Mouse (Mus musculus) brain, embryonic 18.5 days (tissue): ENCODE measurements around the gene Ppp1r15a.

Experiments
- DNase-seq: peaks from one replicate; pipeline ENCODE4 v3.0.0-alpha.2; 2012; ENCODE audit warnings: low read depth, low spot score

The Ppp1r15a gene

DNA sequence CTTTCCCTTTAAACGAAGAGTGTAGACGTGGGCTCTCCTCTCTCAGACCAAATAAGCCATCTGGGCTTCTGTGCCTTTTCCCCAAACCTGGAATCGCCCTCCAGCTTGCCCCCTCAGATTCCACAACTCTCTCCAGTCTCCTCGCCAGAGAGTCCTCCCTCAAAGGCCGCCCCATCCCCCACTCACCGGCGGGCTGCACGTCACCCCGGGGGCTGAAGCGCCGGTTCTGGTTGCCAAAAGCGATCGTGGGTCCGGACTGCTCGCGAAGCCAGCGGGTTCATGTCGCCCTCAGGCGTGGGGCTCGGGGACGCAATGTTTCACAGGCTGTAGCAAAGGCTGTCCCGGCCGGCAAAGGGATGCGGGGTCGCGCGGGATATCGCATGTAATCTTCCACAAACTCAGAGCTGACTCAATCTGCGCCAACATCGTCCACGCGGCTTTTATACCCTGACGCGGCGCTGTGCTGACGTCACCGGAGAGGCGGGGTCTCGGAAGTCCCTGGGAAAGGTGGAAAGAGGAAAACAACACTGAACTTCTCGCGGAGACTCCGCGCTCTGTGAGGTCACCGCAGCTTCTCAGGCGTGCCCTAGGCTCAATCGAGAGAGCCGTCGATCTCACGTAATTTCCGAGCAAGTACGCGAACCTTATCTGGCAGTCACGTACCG is at the start of gene Ppp1r15a, which contains the start of gene Plekha4:
TSS of gene Ppp1r15a (minus strand) at position 460 of the 665 bp plus-strand sequence.
TSS of gene Plekha4 (plus strand) at position 522 of the 665 bp plus-strand sequence.
- peak; percentile 72 for DNase-seq

DNA sequence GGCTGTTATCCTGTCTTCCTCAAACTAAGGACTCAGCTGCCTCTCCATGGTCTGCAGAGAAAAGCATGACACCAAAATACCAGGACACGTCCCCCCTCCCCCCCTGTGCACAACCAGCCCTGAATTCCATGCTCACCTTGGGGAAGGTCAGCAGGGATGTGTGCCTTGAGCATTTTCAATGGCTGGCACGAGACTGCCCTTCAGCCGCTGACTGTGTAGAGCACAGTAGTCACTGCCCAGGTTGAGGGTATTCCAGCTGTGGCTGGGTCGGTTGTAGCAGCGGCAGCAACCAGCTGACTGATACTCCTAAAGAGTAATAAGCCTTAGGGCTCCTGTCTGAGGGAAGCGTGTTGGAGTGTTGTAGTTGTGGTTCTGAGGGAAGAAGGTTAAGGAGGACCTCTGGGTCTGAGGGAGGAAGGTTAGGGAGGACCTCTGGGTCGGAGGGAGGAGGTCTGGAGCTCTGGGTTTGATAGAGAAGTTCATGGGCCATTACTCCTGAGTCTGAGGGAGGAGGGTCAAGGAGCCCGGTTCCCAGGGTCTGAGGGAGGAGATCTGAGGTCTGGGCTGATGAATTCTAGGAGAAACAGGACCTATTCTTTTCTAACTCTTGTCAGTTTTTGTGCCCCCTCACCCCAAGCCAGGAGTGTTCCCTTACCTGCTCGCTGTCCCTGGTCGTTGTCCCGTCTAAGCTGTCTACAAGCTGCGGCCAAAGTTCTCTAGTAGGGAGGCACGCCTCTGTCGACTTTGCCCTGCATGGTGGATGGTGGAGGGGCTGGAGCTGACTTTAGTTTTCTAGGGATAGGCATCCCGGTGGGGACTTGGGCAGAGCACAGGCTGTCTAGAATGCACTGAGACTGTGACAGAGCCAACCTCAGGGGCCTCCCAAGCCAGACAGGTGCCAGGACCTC is 48.7 kb upstream of the Ppp1r15a start:
- no peak for DNase-seq

DNA sequence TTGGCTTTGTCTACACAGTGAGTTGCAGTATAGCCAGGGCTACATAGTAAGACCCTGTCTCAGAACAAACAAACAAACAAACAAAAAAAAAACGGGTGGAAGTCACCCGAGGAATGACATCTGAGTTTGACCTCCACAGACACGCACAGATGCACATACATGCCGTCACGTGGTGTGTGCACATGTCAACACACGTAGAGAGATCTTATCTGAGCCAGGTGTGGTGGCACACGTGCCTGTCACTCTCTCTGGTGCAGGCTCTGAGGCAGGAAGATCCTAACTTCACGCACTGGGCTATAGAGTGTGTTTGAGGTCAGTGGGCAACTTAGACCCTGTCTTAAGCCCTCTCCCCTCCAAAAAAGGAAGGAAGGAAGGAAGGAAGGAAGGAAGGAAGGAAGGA is 47.9 kb upstream of the Ppp1r15a start:
- no peak for DNase-seq

DNA sequence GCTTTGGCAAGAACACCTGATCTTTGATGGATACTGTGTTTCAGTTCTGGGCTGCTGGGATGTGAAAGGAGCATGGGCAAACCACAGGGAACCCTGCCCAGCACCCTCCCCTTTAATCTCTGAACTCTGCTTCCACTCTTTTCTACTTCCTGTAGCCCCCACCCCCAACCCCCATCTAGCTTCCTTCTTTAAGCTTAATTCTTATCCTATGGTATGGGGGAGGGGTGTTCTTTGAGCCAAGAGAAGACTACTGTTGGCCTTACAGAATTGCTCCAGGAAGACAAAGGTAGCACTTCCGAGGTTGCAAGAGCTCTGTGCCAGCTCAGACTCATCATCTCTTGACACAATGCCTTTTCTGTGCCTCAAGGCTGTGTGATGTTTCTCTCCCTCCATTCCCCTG is 45.9 kb upstream of the Ppp1r15a start:
- DNase-seq: no peak

DNA sequence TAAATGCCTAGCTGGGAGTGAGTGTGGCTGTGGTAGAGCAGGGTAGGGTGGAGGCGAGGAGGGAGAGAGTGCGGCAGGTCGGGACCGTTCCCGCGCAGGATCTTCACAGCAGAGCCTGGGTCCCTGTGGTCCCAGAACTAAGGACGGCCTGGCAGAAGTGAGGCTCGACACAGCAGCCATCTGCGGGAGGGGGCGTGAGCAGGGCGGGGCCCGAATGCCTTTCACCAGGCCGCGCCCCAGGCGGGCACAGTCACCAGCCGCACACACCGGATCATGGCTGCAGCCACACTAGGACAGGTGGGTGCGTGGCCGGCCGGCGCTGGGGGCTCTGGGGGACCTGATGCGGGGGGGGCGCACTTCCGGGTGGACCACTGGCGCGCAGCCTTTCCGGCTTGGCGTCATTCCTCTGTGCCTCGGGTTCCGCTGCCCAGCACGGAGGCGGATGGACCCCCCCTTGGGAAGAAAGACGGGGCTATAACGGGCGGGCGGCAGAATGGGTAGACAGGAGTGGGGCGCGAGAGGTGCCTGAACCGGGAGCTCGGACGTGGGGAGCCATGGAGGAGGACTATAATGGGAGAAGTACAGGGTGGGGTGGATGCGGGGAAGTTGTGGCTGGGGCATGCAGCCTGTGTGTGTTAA is 44.2 kb upstream of the Ppp1r15a start, which contains the start of gene Bcat2:
TSS of gene Bcat2 (plus strand) at position 51 of the 639 bp plus-strand sequence.
- DNase-seq: no peak

DNA sequence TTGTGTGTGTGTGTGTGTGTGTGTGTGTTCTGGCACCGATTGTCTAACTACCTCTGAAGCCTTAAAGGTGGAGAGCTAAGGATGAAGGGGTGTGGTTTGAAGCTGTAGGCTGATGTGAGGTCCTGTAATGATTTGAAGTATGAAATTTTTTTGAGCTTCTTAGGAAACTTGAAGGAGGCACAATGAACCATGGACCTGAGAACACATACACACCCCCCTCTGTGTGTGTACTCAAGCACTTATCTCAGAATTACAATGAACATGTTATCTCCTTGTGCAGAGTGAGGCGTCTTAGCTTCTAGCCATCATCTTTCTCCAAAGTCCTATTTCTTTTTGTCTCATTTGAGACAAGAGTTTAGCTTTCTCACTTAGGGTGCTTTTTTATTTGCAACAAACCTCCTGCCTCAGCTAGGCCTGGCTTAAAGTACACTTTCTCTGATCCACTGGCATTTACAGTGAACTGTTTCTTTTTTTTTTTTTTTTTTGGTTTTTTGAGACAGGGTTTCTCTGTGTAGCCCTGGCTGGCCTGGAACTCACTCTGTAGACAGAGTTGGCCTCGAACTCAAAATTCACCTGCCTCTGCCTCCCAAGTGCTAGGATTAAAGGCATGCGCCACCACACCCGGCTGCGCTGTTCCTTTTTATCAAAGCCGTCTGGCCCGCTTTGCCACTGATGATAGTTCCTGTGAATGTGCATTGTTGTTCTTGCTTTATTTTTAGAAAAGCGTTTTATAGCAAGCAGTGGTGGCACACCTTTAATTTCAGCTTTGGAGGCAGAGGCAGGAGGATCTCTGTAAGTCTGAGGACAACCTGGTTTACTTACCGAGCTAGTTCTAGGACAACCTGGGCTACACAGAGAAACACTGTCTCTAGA is 42.8 kb upstream of the Ppp1r15a start:
- DNase-seq: no peak

DNA sequence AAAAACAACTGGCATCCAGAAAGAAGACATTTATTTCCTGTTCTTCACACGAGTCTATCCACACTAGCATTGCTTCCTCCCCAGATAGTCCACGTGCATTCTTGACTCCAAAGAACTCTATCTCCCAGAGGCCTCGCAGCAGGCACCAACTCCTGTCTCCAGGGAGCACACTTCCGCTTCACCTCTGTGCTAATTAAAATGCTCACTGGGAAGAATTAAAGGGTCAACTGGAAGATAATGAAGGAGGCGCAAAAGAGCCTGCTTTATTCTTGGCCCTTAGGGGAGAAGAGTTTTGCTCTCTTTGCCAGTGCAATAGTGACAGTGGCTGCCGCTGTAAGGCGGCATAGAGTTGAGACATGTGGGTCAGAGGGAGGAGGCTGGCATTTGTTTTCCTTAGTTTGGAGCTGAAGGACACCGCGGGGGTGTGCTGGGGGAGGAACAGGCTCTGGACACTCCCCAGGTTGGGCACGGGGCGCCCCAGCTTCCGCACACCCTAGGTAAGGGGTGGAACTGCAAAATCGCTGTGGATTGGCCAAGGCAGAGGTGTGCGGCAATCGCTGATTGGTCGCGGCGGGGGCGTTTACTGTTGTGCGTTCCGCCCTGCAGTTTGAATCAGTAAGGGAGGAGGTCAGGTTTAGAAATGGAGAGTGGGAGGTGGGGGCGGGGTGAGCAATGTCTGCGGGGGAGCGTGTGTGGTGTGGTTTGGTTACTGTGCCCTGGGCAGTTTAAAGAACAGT is 41.9 kb upstream of the Ppp1r15a start:
- DNase-seq: peak; percentile 73

DNA sequence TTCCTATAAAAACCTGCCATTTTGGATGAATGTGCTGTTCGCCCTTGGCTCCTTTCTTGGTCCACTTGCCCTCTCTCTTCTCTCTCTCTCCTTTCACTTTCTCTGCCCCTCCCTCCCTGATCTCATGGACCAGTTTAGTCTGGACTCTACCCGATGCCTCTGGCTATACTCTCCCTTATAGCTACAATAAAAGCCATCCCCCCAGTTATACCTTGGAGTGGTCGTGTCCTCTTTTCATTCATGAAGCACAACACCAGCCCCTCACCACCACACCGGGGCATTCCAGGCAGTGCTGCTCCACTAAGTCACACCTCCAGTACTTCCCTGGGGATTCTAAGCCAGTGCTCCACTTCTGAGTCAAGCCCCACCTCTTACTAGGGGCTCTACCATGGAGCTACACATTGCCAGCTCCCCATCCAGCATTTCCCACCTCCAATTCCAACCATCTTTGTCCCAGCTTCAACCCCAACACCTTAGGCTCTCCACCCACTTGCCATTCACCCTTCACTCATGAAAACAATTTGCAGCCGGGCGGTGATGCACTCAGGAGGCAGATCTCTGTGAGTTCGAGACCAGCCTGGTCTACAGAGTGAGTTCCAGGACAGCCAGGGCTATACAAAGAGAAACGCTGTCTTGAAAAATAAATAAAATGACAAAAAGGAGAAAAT is 41.2 kb upstream of the Ppp1r15a start:
- DNase-seq: no peak

DNA sequence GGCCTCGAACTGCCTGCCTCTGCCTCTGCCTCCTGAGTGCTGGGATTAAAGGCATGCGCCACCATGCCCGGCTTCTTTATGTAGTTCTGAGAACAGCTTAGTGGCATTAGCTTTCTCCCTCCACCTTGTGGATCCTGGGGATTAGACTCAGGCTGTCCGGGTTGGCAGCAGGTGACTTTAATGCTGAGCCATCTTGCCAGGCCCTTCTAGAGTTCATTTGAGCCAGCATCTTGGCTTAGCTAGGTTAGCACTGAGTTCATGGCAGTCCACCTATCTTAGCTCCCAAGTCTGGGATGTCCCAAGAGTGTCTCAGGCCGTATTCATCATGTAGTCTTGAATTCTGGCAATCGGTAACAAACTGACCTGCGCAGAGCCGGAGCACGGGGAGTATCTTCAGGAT is 39.4 kb upstream of the Ppp1r15a start:
- no peak for DNase-seq

DNA sequence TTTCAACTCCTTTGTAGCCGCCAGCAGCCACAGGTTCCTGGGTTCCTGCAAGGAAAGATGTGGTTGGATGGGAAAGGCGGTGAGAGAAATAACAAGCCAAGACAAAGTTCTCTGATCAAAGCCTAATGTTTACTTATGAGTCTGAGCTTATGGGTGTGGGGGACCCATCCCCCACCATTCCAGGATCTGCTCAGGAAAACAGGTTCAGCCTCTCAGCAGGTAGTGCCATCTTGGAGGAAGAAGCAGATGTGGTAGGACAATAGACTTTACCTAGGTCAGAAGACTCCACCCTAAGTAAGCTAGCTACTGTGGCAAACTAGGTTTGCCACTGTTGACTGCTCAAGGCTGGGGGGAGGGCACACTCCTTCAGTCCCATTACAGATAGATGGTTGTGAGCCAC is 38.7 kb upstream of the Ppp1r15a start:
- DNase-seq: no peak

DNA sequence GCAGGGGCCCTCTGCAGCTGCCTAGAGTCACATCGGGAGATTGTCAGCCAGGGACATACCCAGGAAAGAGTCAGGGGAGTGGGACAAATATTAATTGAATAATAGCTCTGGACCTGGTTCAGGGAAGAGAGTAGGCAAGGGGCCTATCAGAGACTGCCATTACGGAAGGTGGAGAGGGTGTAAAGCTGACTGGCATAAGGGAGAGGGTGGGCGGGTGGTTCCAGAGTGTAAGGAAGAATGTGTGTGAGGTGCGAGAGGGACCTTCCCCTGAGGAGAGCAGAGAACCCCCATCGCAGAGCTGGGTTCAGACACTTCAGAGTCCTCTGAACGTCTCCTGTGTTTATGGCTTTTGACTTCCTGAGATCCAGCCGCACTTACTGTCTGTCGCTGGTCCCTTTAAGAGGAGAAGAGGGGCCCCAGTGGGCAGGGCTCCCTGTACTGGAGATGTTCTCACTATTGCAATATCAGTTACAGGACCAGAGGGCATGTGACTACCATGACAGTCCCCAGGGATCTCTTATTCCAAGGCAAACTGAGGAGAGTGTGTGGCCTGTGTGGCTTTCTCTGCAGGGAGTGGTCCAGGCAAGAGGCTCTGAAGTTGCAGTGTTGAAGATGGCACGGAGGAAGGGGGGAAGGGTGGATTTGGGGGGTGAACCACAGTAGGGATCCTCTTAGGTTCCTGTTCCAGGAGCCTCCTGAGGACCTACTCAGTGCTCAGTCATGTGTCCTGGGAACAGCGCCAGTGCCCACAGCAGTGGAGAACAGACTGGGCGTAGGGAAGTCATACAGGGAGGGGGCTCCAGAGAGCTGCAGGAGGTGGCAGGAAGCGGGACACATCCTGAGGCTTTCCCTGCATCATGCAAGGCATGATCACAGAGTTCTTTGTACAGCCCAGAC is 35.8 kb upstream of the Ppp1r15a start:
- DNase-seq: no peak

DNA sequence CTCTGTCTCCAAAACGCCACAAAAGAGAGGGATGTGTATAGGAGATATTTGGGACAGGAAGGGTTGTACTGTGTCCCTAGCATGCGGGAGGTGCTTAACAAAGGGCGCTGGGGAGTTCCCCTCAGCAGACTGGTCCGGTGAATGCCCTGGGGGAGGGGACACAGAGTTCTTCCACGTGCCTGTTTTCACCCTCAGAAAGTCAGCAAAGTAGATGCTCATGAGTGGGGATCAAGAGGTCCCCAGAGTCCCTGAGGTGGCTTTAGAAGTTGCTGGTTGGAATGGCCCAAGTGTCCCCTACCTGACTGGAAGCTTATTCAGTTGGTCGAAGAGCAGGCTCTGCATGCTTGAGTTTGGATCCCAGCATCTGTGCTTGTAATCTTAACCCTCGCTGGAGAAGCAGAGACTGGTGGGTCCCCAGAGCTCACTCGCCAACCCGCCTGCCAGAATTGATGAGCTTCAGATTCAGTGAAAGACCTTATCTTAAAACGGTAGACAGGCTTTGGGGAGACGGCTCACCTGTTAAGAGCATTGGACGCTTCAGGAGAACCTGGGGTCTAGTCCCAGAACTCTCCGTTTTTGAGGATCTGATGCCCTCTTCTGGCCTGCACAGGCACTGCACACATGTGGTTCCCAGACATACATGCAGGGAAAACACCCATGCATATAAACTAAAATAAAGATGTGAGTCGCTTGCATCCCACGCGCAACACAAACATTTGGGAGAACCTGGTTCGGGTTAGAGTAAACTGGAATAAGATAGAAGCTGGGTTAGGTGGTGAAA is 35.0 kb upstream of the Ppp1r15a start:
- DNase-seq: peak; percentile 32

DNA sequence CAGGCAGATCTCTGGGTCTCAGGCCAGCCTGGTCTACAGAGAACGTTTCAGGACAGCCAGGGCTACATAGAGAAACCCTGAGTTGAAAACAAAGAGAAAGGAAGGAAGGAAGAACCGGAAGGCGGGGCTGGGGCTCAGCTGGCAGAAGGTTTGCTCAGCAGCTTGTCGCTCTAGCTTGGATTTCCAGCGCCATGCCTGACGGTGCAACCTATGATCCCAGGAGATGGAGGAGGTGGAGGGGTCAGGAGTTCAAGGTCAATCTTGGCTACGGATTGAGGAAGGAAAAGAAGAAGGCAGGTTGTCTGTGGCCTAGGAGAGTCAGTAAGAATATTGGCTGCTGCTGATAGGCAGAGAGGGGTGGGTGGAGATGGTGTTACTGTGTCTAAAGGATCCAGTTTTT is 34.2 kb upstream of the Ppp1r15a start:
- DNase-seq: no peak

DNA sequence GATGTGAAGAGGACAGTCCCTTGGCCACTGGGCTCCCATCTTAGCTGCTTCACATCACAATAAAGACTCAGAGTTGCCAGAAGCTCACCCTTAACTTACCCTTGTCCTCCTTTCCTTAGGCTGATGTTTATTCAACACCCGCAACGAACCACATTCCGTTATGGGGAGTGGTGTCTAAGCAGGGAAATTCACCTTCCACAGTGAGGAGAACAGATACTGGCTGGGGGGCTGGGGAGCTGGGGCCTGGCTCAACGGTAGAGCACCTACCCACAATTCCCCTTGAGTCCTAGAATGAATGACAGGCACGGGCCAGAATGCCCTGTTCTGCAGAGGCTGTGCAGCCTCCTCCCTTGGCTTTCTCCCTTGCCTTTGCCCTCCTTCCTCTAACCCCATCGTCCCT is 32.8 kb upstream of the Ppp1r15a start:
- no peak for DNase-seq

DNA sequence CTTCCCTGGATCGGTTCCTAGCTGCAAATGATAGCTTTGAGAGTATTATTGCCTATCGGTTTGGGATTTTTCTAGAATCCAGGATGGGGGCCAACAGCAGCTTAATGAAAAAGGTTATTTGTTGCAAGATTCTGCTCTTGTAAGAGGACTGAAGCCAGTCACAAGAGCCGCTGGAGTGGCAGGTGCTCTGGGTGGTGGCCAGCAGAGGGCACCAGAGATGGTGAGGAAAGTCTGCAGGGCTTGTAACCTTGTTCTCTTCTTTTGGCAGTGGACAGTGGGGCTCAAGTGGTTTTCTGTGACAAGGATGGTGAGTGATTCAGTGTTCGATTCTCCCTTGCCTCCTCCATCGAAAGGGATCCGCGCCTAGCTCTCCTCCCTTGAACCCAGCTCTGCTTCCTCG is 29.7 kb upstream of the Ppp1r15a start:
- no peak for DNase-seq

DNA sequence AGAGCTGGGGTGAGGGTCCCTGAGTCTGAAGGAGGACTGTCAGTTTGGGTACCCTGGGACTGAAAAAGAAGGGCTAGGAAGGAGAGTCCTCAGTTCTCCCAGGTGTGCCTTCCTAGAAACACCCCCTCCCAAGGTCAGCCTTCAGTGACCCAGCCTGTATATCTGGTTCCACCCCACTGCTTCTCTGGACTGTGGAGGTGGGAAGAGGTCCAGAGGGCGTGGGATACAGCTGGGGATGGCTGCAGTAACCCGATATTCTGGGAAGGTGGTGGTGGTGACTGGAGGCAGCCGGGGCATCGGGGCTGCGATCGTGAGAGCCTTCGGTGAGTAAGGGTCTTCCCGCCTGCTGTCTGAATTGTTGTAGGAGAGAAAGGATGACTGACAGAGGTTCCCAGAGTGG is 28.7 kb upstream of the Ppp1r15a start, which contains the start of gene Hsd17b14:
TSS of gene Hsd17b14 (plus strand) at position 150 of the 400 bp plus-strand sequence.
- DNase-seq: no peak

DNA sequence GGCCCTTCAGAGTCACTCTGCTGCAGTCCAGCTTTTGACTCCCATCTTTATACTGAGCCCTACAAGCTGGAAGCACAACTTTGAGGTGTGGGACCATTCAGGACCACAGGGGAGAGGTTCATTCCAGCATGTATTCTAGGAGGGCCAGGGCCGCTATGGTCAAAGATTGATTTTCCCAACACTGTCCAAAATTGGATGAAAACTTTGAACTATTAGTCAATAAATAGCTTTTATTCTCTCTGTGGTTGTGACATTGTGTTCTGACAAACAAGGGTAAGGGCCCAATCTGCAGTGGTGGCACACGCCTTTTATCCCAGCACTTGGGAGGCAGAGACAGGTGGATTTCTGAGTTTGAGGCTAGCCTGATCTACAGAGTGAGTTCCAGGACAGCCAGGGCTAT is 27.9 kb upstream of the Ppp1r15a start:
- DNase-seq: no peak

DNA sequence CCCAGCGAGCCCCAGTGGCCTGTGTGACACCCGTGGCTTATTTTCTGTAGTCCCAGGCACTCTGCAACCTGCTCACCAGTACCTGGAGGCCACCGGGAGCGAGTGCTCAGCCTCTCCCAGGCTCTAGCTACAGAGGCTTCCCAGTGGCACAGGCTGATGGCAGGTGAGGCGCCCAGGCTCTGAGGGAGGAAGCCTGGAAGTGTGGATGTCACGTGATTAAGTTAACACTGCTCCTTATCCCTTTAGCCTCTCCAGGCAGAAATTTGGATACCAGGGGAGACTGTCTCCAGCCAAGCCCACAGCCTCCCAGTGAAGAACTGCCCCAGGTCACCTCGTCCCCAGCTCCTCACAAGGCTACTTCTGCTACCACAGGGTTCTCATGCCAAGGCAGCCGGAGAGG is 27.5 kb upstream of the Ppp1r15a start:
- DNase-seq: no peak
